Mouse (Mus musculus): ENCODE data around the gene Gm281.

The Gm281 gene

GRCm38 (mm10) chr14:13812801-13813479 lies 101.3 kb downstream of the Gm281 start:
- DNase-seq, result no peak

- DNase-seq, result no peak
These were observed 123.8 kb downstream of the Gm281 start for GRCm38 (mm10) chr14:13790446-13790845.

- DNase-seq, result no peak
These were observed 124.3 kb downstream of the Gm281 start for GRCm38 (mm10) chr14:13790001-13790400.

- no peak for DNase-seq
These were observed 131.3 kb downstream of the Gm281 start for GRCm38 (mm10) chr14:13782970-13783369.

GRCm38 (mm10) chr14:13778383-13778782 lies 135.9 kb downstream of the Gm281 start:
- DNase-seq, result no peak

GRCm38 (mm10) chr14:13771163-13771562 lies 143.1 kb downstream of the Gm281 start:
- no peak for DNase-seq

GRCm38 (mm10) chr14:13770686-13771085 lies 143.6 kb downstream of the Gm281 start:
- DNase-seq, result peak; percentile 18

Measured in right cerebral cortex, adult 18-20 months (tissue).